Mouse (Mus musculus) ES-E14 (cell line): ENCODE data around the gene Mansc4. TPM values are rescaled to one million over a fixed set of nuclear protein-coding genes. Genes with fewer than 3 reads are reported as not detected.
A peak's percentile ranks its signal among the peaks of the same experiment; 100 is the strongest.

Experiments used
- DNase-seq: peaks from one replicate; pipeline ENCODE4 v3.0.0-alpha.2; 2013; ENCODE audit warnings: low read depth, low spot score
- H3K27ac ChIP-seq: 2 replicates; pipeline ENCODE4 v1.5.1; 2012; ENCODE audit warnings: low read depth, mild to moderate bottlenecking, low read length, moderate library complexity, mixed read lengths; ENCODE audit not compliant: poor library complexity, insufficient read depth, severe bottlenecking
- H3K36me3 ChIP-seq: 2 replicates; pipeline ENCODE4 v1.6.1; 2012; ENCODE audit warnings: mild to moderate bottlenecking, low read length, moderate library complexity, mixed read lengths; ENCODE audit not compliant: control insufficient read depth, poor library complexity, insufficient read depth, severe bottlenecking
- H3K4me1 ChIP-seq, 2 experiments: fragments of 150-350 bp in 1 of 2; sonication (generic) in 1 of 2; 2 replicates each; pipeline ENCODE4 v1.6.1; 2012; ENCODE audit warnings: low read length in 2 of 2, mild to moderate bottlenecking in 1 of 2, mixed read lengths in 1 of 2; ENCODE audit not compliant: control insufficient read depth in 2 of 2, insufficient read depth in 2 of 2, poor library complexity in 1 of 2
- H3K4me3 ChIP-seq, 2 experiments: fragments of 150-350 bp in 1 of 2; sonication (generic) in 1 of 2; 2 replicates each; pipeline ENCODE4 v1.5.1; 2012; ENCODE audit warnings: low read length in 2 of 2, low read depth in 1 of 2, mild to moderate bottlenecking in 1 of 2, mixed read lengths in 1 of 2; ENCODE audit not compliant: insufficient read depth in 1 of 2, poor library complexity in 1 of 2, severe bottlenecking in 1 of 2
- H3K9ac ChIP-seq: 2 replicates; pipeline ENCODE4 v1.6.1; 2012; ENCODE audit warnings: low read depth, mild to moderate bottlenecking, low read length, mixed read lengths; ENCODE audit not compliant: poor library complexity, insufficient read depth, severe bottlenecking
- H3K9me3 ChIP-seq: fragments of 150-350 bp; sonication (generic); 2 replicates; pipeline ENCODE4 v1.6.1; 2012; ENCODE audit warnings: low read depth, mild to moderate bottlenecking, low read length; ENCODE audit not compliant: control insufficient read depth, insufficient read depth
- CHD2 ChIP-seq: IDR thresholded peaks from 2 replicates; pipeline ENCODE4 v1.6.1; 2014; ENCODE audit warnings: mild to moderate bottlenecking, low read depth, low read length, inconsistent platforms
- HCFC1 ChIP-seq: IDR thresholded peaks from 2 replicates; pipeline ENCODE4 v1.6.1; 2012; ENCODE audit warnings: low read length, inconsistent platforms, borderline replicate concordance; ENCODE audit not compliant: insufficient read depth
- MAFK ChIP-seq: IDR thresholded peaks from 2 replicates; pipeline ENCODE4 v1.6.1; 2014; ENCODE audit warnings: mild to moderate bottlenecking, low read depth, low read length, inconsistent platforms; ENCODE audit not compliant: insufficient read depth
- ZC3H11A ChIP-seq: IDR thresholded peaks from 2 replicates; pipeline ENCODE4 v1.6.1; 2012; ENCODE audit warnings: low read depth, mild to moderate bottlenecking, inconsistent platforms, low read length, borderline replicate concordance
- ZNF384 ChIP-seq: IDR thresholded peaks from 2 replicates; pipeline ENCODE4 v1.6.1; 2012; ENCODE audit warnings: low read depth, low read length, inconsistent platforms
- in situ Hi-C, 2 experiments: fragments of 600-800 bp; cut with MboI; formaldehyde crosslinking; loops; one replicate each; pipeline ENCODE4 v1.15.1; 2025; ENCODE audit warnings: low sequenced_read_pairs in 2 of 2, inconsistent platforms in 1 of 2; ENCODE audit not compliant: unreplicated experiment in 2 of 2
- total RNA-seq: library from RNA; depleted of rRNA; stranded (reverse); fragments of 300-350 nt; gene quantifications from 2 replicates; pipeline ENCODE4 v1.2.3, GENCODE M21; 2012; rRNA removed

Mansc4 gene
- 0.80 and 1.5 TPM in 2 replicates for total RNA-seq

DNA sequence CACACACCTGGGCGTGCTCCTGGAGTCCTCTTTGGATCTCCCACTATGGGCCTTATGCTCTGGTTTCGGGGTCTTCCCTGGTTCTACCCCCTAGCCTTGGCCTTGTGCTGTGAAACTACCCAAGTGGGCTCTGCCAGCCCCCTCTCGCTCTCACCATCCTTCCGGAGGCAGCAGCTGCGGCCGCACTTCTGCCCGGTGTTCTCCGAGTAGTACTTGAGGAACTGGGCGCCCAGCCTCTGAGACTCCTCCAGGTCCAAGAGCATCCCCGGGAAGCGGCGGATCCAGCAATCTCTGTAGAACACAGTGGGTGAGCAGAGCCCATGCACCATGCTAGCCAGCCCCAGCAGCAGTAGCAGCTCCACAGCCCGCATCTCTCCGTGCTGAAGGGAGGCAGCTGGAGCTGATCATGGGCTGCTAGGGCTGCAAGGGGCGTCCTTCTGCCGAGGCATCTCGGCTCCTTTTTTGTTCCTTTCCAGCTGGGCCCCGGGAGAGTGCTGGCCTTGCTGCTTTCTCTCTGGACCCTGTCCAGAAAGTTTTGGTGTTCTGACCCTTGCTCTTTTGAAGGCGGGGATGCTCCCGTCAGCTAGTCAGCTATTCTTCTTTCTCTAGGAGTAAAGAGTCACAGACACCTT, at the start of gene Mansc4:
TSS of gene Mansc4 (minus strand) at position 439 of the 632 bp plus-strand sequence.
- Histone ChIP-seq H3K9ac (peak within 1 kb of the TSS; percentile 18; the same call in 1 of the 2 replicates), H3K9me3 (no peaks in the 10 kb centered on the region), H3K4me1 (peaks cover 3 to 30% of the 10 kb centered on the region in 2 experiments; a peak in 2 of 4 replicates), H3K4me3 (peak within 1 kb of the TSS; percentile 40 to 55), H3K36me3 (no peaks in the 10 kb centered on the region; the same call in 1 of the 2 replicates), H3K27ac (no peak within 1 kb of the TSS; the same call in 1 of the 2 replicates)
- in situ Hi-C loops, result no loop called here
- no peak for TF ChIP-seq HCFC1
- TF ChIP-seq ZC3H11A, result no peak
- no peak for TF ChIP-seq MAFK
- TF ChIP-seq CHD2, result no peak
- TF ChIP-seq ZNF384, result no peak
- DNase-seq, result no peak

DNA sequence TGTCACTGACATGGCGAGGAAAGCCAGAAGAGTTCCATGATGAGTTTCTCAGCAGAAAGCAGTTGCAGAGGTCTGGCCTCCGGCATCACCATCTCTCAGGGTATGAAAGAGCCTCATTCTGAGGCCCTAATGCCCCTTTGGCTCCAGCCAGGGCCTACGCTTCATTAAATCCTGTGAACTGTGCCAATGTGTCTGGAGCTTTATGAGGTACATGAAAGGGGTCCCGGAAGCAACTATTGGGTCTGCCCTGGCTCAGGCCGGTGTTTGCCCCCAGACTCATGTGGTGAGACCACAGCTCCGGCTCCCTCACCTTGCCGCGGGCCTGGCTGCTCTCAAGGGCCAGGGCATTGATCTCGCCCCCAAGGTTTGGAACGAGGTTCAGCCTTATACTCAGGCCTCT, 40.4 kb upstream of the Mansc4 start:
- no peak for DNase-seq
- in situ Hi-C loops, result no loop called here

DNA sequence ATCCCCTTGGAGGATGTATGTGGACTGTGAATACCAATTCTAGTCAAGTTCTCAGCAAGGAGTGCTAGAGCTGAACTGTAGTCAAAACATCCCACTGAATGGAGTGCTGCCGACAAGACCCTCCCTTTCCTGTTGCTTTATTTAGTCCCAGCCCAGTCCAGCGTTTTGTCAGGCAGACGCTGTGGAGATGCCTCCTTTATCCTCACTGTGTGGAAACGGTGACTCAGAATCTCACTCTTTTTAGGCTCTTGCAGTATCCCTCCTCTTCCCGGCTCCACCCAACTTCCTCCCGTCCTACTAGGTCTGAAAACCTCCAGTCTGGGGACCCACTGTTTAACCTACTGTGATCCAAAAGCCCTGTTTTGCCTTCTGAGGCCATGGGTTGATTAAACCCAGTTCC, 34.5 kb upstream of the Mansc4 start:
- TF ChIP-seq HCFC1 (no peak), CHD2 (no peak), ZNF384 (no peak), MAFK (no peak), ZC3H11A (no peak)
- Histone ChIP-seq H3K4me1 (no peaks in the 10 kb centered on the region), H3K9ac (no peak overlapping the region), H3K36me3 (no peaks in the 10 kb centered on the region), H3K9me3 (no peaks in the 10 kb centered on the region), H3K27ac (no peak overlapping the region), H3K4me3 (no peak overlapping the region)
- in situ Hi-C loops, result no loop called here
- DNase-seq, result no peak

More for the DNA sequence above, 40.4 kb upstream of the Mansc4 start:
- H3K36me3 ChIP-seq, result no peaks in the 10 kb centered on the region
- H3K4me3 ChIP-seq, result no peak overlapping the region
- H3K9me3 ChIP-seq, result no peaks in the 10 kb centered on the region
- TF ChIP-seq CHD2 (no peak), ZNF384 (no peak), ZC3H11A (no peak), MAFK (no peak), HCFC1 (no peak)
- no peak overlapping the region for H3K9ac ChIP-seq
- H3K27ac ChIP-seq, result no peak overlapping the region
- H3K4me1 ChIP-seq, result no peaks in the 10 kb centered on the region

DNA sequence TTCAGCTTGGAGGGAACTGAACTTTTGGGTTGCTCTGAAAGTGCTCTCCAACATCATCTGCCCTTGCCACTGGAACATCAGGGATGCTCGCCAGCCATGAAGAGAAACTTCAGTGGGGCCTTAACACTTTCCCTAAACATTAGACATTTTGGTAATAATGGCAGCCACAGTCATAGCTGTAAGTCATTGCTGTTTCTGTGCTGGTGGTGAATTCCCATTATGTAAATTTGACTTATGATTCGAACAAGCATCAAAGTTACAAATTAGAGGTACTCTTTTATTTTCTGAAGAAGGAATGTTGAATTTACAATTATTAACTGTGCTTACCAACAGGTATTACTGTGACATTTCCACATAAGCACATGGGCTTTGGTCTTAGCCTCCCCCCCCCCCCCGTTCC, 31.4 kb upstream of the Mansc4 start:
- H3K27ac ChIP-seq, result no peak overlapping the region
- no peak overlapping the region for H3K4me3 ChIP-seq
- no peaks in the 10 kb centered on the region for H3K9me3 ChIP-seq
- H3K4me1 ChIP-seq, result no peaks in the 10 kb centered on the region; a peak in 1 of 4 replicates
- DNase-seq, result no peak
- in situ Hi-C loops, result no loop called here
- TF ChIP-seq CHD2 (no peak), ZNF384 (no peak), ZC3H11A (no peak), HCFC1 (no peak), MAFK (no peak)
- H3K9ac ChIP-seq, result no peak overlapping the region
- no peaks in the 10 kb centered on the region for H3K36me3 ChIP-seq

DNA sequence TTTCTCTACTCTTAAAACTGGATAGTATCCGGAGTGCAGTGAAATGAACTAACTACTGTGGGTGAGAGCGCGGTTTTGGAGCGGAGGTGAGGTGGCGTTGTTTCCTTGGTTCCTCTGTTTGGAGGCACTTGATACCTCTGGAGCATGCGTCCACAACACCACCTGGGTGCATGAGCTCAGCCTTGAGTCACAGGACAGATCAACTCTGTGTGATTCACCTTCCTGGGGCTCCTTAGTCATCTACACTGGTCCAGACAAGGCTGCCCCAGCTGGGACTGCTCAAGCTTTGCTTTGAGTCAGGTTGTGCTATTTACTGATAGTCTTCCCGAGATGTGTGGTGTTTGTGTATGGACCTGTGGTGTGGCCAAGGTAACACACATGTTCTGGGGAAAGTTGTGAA, 30.9 kb upstream of the Mansc4 start:
- Histone ChIP-seq H3K9ac (no peak overlapping the region), H3K36me3 (no peaks in the 10 kb centered on the region), H3K9me3 (no peaks in the 10 kb centered on the region), H3K4me3 (no peak overlapping the region), H3K4me1 (no peaks in the 10 kb centered on the region; a peak in 1 of 4 replicates), H3K27ac (no peak overlapping the region)
- TF ChIP-seq ZNF384, result no peak
- TF ChIP-seq MAFK, result no peak
- no peak for TF ChIP-seq ZC3H11A
- no peak for TF ChIP-seq HCFC1
- TF ChIP-seq CHD2, result no peak
- no peak for DNase-seq
- in situ Hi-C loops, result no loop called here
